Mouse (Mus musculus): Measurements from ENCODE around the gene Oas1e.

The Oas1e gene

DNA sequence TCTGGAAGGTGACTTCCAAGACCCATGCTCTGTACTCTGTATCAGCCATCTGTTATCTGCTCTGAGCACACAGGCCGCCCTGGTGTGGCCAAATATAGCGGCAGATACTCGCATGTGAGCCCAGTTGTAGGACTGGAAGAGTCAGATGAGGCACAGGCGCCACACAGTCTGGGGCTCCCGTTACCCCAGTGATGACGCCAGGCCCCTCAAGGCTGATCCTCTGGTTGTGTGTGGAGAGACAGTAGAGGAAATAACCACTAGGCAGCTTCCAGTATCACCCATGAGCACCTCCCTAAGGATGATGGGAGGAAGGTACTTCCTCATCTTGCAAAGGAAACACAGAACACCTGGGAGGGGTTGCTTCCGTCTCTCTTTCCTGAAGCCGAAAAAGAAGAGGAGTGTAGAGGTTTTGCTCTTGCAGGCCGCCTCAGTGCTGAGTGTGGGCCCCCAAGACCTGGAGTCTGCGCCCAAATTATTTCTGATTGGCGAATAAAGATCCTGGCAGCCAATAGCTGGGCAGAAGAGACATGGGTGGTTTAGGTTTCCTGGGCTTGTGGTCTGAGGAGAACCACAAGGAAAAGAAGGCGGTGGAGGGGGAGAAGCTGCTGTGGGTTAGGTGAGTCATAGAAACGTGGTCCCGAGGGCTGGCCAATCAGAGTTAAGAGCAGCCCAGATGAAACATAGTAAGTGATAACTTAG lies 19.9 kb downstream of the Oas1e start:
- no peak for DNase-seq

- no peak for DNase-seq
Measured at GRCm38 (mm10) chr5:120769396-120769795, 25.9 kb downstream of the Oas1e start.

- no peak for DNase-seq
Measured at GRCm38 (mm10) chr5:120765010-120765409, 30.3 kb downstream of the Oas1e start.

GRCm38 (mm10) chr5:120761901-120762300 lies 33.4 kb downstream of the Oas1e start:
- no peak for DNase-seq

GRCm38 (mm10) chr5:120754215-120754614 lies 41.1 kb downstream of the Oas1e start:
- no peak for DNase-seq

DNA sequence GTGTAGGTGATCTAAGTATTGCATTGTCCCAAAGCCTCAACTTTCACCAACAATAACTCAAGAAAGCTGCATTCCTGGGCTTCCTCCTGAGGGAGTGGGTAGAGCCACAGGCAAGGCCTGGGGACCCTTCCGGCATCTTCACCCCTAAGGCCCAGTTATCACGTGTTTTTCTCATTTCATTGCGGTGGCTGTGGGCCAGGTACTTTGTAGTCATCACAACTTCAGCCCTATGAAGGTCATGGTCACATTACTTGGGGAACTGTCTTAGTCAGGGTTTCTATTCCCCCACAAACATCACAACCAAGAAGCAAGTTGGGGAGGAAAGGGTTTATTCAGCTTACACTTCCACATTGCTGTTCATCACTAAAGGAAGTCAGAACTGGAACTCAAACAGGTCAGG lies 42.5 kb downstream of the Oas1e start:
- DNase-seq: no peak

GRCm38 (mm10) chr5:120751206-120751605 lies 44.1 kb downstream of the Oas1e start:
- DNase-seq: no peak

- DNase-seq: no peak
Measured at GRCm38 (mm10) chr5:120749688-120750087, 45.6 kb downstream of the Oas1e start, which contains the start of gene Oas2. Gene Oas2, minus strand, starts transcription at chr5:120749853.

DNA sequence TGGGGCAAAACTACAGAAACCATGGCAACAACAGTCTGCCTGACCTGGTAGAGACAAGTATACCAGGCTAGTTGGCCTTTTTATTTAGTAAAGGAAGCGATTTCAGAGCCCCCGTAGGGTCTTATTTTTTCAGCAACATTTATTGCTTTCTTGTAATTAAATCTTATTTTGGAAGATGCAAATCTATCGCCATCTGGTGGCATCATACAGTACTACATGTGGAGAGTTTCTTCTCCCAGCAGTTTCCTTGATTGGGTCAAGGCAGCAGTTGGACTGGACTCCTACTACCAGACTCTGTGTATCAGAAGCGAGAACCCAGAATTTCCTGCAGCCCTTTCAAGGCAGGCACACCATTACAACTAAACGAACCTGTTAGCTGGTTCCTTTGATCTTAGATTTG lies 48.9 kb downstream of the Oas1e start:
- peak; percentile 28 for DNase-seq

GRCm38 (mm10) chr5:120742125-120742524 lies 53.2 kb downstream of the Oas1e start:
- DNase-seq: no peak
